Mouse (Mus musculus) forebrain, embryonic 14.5 days (tissue): ENCODE measurements at regions not wholly inside any gene's neighbourhood (a gene's known extent, or its start where the extent isn't known, plus 50 kb on each side); places are given as distances from the start of the nearest gene placed in this dataset.

ENCODE experiments used
- ATAC-seq: fragments of 200-750 bp; cut with Nextera tagmentation; 2 replicates; pipeline ENCODE4 v1.8.0; 2017; ENCODE audit warnings: mild to moderate bottlenecking, moderate library complexity
- DNase-seq: peaks from one replicate; pipeline ENCODE4 v3.0.0-alpha.2; 2015; ENCODE audit warnings: low spot score
- H3K27ac ChIP-seq: fragments of 300-500 bp; sonication (generic); 2 replicates; pipeline ENCODE4 v1.5.1; 2014; ENCODE audit warnings: low read depth, mild to moderate bottlenecking, control low read depth, low read length, moderate library complexity
- H3K27me3 ChIP-seq: fragments of 300-500 bp; sonication (generic); replicated peaks from 2 replicates; pipeline ENCODE4 v1.6.1; 2014; ENCODE audit warnings: low read length, control low read depth, mixed read lengths; ENCODE audit not compliant: control insufficient read depth, insufficient read depth
- H3K36me3 ChIP-seq: fragments of 300-500 bp; sonication (generic); 2 replicates; pipeline ENCODE4 v1.6.1; 2014; ENCODE audit warnings: low read length, control low read depth; ENCODE audit not compliant: control insufficient read depth, insufficient read depth
- H3K4me1 ChIP-seq: fragments of 300-500 bp; sonication (generic); 2 replicates; pipeline ENCODE4 v1.6.1; 2014; ENCODE audit warnings: antibody characterized with exemption, low read length, control low read depth; ENCODE audit not compliant: control insufficient read depth, insufficient read depth
- H3K4me2 ChIP-seq: fragments of 300-500 bp; sonication (generic); 2 replicates; pipeline ENCODE4 v1.6.1; 2014; ENCODE audit warnings: mild to moderate bottlenecking, control low read depth, low read length
- H3K4me3 ChIP-seq: fragments of 300-500 bp; sonication (generic); 2 replicates; pipeline ENCODE4 v1.5.1; 2014; ENCODE audit warnings: low read depth, low read length, control low read depth
- H3K9ac ChIP-seq: fragments of 300-500 bp; sonication (generic); 2 replicates; pipeline ENCODE4 v1.6.1; 2014; ENCODE audit warnings: mild to moderate bottlenecking, low read length, control low read depth, moderate library complexity
- H3K9me3 ChIP-seq: fragments of 300-500 bp; sonication (generic); replicated peaks from 2 replicates; pipeline ENCODE4 v1.6.1; 2016; ENCODE audit warnings: low read length, control low read depth, mixed read lengths; ENCODE audit not compliant: control insufficient read depth
- WGBS: fragments of 180-500 bp; shearing (Covaris S2); extraction: QIAGEN DNeasy Blood & Tissue Kit; methylation state at CpG from one replicate; pipeline ENCODE4 v1.1.7; 2014; 5-methylcytosine and 5-hydroxymethylcytosine counted together

DNA sequence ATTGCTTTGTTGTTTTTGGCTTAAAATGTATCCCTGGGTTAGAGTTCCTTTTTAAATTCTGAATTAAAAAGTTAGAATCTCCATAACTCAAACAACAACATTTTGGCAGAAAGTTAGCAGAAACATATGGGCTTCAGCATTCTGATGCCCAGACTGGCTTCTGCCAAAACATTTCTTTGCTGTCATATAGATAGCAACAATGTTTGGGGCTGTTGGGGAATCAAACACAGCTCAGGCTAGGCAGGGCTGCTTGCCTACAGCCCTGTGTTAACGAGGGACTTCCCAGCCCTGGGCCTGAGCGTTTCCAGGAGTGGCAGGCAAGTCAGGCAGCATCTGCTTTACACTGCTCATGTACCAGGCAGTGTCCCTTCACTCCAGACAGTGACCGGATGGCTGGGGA, 201.0 kb upstream of the Pard3b start:
- Histone ChIP-seq H3K4me3 (no peak overlapping the region), H3K9me3 (no peaks in the 10 kb centered on the region), H3K9ac (no peak overlapping the region), H3K27me3 (no peaks in the 10 kb centered on the region), H3K4me2 (no peak overlapping the region), H3K4me1 (no peaks in the 10 kb centered on the region), H3K36me3 (no peaks in the 10 kb centered on the region), H3K27ac (no peak overlapping the region)
- no peak; the same call in 1 of the 2 replicates for ATAC-seq
- DNase-seq = peak; percentile 56
- 54% methylated on average over 3 of the region's 3 CpGs for WGBS

DNA sequence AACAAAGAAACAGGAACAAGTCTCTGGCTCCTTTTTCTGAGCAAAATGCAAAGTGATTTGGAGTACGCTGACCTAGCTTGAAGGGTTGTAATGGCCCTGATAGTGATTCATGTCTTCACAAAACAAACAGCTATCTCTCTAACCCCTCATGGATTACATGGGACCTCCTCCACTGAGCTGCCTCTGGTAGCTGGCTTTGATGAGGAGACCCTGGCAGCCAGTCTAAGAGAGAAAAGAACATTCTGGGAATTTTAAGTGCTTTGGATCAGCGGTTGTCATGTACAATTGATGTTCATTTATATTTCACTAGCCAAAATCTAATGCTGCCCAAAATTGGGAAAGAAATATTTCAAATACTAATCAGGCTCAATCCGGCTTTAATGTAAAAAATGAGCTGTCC, 177.2 kb upstream of the Pard3b start:
- no peaks in the 10 kb centered on the region for H3K27me3 ChIP-seq
- H3K27ac ChIP-seq = no peak overlapping the region
- H3K36me3 ChIP-seq = no peaks in the 10 kb centered on the region
- WGBS = 78% methylated on average over 3 of the region's 3 CpGs
- no peak for DNase-seq
- H3K4me3 ChIP-seq = no peak overlapping the region
- no peaks in the 10 kb centered on the region for H3K9me3 ChIP-seq
- no peak for ATAC-seq
- H3K9ac ChIP-seq = no peak overlapping the region
- no peak overlapping the region for H3K4me2 ChIP-seq
- no peaks in the 10 kb centered on the region for H3K4me1 ChIP-seq

DNA sequence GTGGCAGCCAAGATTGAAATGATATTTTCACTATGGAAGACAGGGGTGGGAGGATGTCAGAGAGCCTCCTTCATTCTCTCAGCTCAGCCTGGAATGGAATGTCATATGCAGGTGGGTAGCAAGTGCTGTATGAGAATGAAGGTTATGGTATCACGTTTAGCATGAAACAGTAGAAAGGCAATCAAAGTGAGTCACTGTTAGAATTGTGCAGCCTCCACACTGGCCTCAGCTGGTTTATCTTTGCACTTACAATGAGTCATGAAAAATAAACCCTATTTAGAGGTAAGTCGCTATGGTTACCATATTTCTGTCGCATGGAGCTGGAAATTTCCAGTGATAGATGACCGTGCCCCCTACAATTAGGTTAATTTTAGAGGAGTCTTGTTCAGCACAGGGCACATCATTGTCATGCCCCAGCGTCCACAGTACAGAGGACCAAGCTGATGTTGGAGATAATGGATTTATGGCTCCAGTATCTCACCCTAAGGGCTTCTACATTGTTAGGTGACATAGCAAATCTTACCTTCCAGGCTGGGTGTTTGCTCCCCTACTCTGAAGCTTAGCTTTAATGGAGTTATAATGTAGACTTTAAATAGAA, 167.9 kb upstream of the Pard3b start:
- ATAC-seq (no peak), DNase-seq (no peak)
- no peak overlapping the region for H3K4me2 ChIP-seq
- peaks cover 6% of the 10 kb centered on the region; the same call in 1 of the 2 replicates for H3K4me1 ChIP-seq
- no peaks in the 10 kb centered on the region for H3K27me3 ChIP-seq
- no peaks in the 10 kb centered on the region for H3K9me3 ChIP-seq
- WGBS = 83% methylated on average over 5 of the region's 5 CpGs
- no peak overlapping the region for H3K9ac ChIP-seq
- no peaks in the 10 kb centered on the region for H3K36me3 ChIP-seq
- no peak overlapping the region for H3K27ac ChIP-seq
- no peak overlapping the region for H3K4me3 ChIP-seq

DNA sequence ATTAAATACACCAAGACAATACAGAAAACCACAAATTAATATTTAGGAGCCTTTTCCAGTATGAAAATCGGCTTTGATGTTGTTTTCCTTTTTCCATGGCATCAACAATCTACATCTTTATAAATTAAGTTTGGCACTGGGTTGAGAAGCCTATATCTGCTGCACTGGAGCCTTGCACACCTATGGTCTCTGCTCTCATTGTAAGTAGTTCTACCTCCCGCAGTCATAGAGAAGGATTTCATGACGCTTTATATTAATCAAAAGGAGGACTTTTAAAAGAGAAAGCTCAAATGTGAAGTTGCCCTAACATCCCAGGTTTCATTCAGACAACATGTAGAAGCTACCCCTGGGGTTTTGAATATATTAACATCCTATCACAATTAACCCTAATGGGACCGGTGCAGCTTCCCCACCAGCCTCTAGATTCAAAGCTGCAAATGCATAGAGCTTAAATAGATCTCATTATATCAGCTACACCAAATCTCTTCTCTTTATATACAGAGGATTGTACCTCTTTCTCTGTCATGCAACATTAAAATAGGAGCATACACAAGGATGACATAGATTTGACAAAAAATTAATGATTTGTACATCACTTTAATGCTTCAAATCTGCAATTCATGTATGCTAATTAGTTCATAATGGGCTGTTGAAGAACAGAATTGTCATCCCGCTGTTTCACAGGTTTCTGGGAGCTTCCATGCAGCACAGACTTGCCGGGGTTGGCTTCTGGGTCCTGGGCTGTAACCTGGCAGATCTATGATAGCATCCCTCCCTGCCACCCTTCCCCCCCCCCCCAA, 166.6 kb upstream of the Pard3b start:
- peak; percentile 72 for DNase-seq
- Histone ChIP-seq H3K4me3 (peak overlapping the region; percentile 2; the same call in 1 of the 2 replicates), H3K4me2 (peak overlapping the region; percentile 30), H3K9me3 (no peaks in the 10 kb centered on the region), H3K9ac (peak overlapping the region; percentile 46; the same call in 1 of the 2 replicates), H3K27ac (peak overlapping the region; percentile 77), H3K4me1 (peaks cover 6% of the 10 kb centered on the region; the same call in 1 of the 2 replicates), H3K36me3 (no peaks in the 10 kb centered on the region), H3K27me3 (no peaks in the 10 kb centered on the region)
- peak; percentile 82 for ATAC-seq
- 18% methylated on average over 6 of the region's 6 CpGs for WGBS

DNA sequence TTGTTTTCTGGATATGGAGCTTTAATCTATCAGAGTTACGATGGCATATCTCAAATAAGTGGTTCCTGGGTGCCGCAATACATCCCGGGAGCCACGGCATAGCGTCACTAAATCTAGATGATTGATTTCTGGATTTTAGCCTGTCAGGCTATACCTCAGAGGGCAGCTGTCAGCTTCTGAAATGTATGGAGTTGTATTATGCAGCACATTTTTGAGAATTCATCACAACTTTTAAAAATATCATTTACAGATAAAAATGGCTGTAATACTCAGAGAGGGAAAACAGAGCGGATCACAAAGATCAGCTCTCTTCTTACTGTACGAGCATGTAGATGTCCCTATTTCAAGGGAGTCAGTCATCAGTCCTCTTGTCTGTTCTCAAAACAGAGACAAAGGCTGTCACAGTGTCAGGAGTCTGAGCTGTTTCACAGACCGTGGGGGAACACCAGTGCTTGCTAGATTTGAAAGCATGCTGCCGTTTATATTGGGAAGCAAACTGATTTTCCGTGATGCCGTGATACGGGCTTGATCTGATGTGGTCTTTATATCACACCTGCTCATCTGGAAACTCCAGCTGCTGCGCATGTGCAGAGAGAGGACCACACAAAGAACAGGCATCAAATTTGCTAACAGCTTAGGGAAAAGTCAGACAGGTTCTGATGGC, 165.9 kb upstream of the Pard3b start:
- Histone ChIP-seq H3K9me3 (no peaks in the 10 kb centered on the region), H3K27ac (peak overlapping the region; percentile 77), H3K4me2 (peak overlapping the region; percentile 30), H3K9ac (peak overlapping the region; percentile 46), H3K4me1 (peaks cover 6% of the 10 kb centered on the region; the same call in 1 of the 2 replicates), H3K4me3 (peak overlapping the region; percentile 2; the same call in 1 of the 2 replicates), H3K36me3 (no peaks in the 10 kb centered on the region), H3K27me3 (no peaks in the 10 kb centered on the region)
- DNase-seq (peak; percentile 72), ATAC-seq (peak; percentile 67)
- 42% methylated on average over 13 of the region's 13 CpGs for WGBS

DNA sequence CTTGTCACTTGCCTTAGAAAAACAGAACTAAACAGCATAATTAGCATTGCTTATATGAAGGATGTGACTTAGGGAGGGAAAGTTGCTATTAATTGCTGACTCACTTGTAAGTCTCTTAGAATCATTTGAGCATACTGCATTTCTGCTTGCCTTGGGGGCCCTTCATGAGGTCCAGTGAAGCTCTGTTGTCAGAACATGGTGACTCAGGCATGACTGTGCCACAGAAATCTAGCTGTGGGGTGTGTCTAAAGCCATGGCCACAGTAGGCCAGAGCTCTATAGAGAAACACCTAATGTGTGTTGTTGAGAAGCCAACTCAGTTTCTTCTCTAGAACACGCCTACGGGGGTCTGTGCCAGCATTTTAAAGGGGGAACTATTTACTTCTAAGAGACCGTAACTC, 153.2 kb upstream of the Pard3b start:
- H3K27ac ChIP-seq = no peak overlapping the region
- DNase-seq (no peak), ATAC-seq (no peak)

DNA sequence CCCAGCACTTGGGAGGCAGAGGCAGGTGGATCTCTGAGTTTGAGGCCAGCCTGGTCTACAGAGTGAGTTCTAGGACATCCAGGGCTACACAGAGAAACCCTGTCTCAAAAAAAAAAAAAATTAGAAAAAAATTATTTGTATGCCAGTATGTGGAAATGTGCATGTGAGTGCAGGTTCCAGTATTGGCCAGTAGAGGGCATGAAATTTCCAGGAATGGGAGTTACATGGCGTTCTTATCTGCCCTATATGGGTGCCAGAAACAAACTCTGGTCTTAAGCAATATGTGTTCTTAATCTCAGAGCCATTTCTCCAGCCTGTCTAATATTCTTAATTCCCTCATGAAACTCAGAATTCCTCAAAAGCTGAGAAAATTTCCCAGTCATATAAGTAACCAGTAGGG, 113.7 kb upstream of the Pard3b start:
- Histone ChIP-seq H3K4me1 (no peaks in the 10 kb centered on the region), H3K36me3 (no peaks in the 10 kb centered on the region), H3K27me3 (no peaks in the 10 kb centered on the region), H3K9me3 (no peaks in the 10 kb centered on the region), H3K27ac (no peak overlapping the region), H3K9ac (no peak overlapping the region), H3K4me2 (no peak overlapping the region), H3K4me3 (no peak overlapping the region)
- WGBS = 91% methylated on average over 1 of the region's 1 CpGs
- ATAC-seq (no peak), DNase-seq (no peak)

More for the DNA sequence above, 153.2 kb upstream of the Pard3b start:
- no peak overlapping the region for H3K9ac ChIP-seq
- no peaks in the 10 kb centered on the region for H3K27me3 ChIP-seq
- H3K4me3 ChIP-seq = no peak overlapping the region
- H3K9me3 ChIP-seq = no peaks in the 10 kb centered on the region
- H3K4me1 ChIP-seq = no peaks in the 10 kb centered on the region
- no peak overlapping the region for H3K4me2 ChIP-seq
- WGBS = 96% methylated on average over 3 of the region's 3 CpGs
- H3K36me3 ChIP-seq = no peaks in the 10 kb centered on the region

DNA sequence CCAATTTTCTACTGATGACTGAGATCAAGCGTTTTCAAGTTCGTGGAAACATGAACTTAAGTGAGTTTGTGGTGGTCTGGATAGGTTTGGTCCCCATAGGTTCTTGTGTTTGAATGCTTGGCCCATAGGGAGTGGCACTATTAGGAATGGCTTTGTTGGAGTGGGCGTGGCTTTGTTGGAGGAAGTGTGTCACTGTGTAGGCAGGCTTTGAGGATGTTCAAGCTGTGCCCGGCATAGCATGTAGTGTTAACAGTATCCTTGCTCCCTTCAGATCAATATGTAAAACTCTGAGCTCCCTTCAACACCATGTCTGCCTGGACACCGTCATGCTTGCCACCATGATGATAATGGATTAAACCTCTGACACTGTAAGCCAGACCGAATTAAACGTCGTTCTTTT, 112.7 kb upstream of the Pard3b start:
- DNase-seq (no peak), ATAC-seq (no peak)
- WGBS = 94% methylated on average over 8 of the region's 8 CpGs
- Histone ChIP-seq H3K4me1 (peaks cover under 1% of the 10 kb centered on the region; the same call in 1 of the 2 replicates), H3K36me3 (no peaks in the 10 kb centered on the region), H3K9me3 (no peaks in the 10 kb centered on the region), H3K4me3 (no peak overlapping the region), H3K9ac (no peak overlapping the region), H3K27ac (no peak overlapping the region), H3K4me2 (no peak overlapping the region), H3K27me3 (no peaks in the 10 kb centered on the region)
